Mouse (Mus musculus): ENCODE data around the gene Pde2a.

- TF ChIP-seq POLR2A (IDR thresholded peaks at IDR 0.05; ENCODE audit: low read depth, low read length) (no peak), CTCF (conservative IDR thresholded peaks at IDR 0.05 in 1 of 2, IDR thresholded peaks at IDR 0.05 in 1 of 2; ENCODE audit: low read depth in 2 of 2, low read length in 2 of 2) (no peak), HCFC1 (IDR thresholded peaks at IDR 0.05; ENCODE audit: low read depth, low read length) (no peak), ELF1 (IDR thresholded peaks at IDR 0.05; ENCODE audit: low read depth, low read length) (no peak), EP300 (IDR thresholded peaks at IDR 0.05; ENCODE audit: low read length) (no peak), NELFE (IDR thresholded peaks at IDR 0.05; ENCODE audit: low read depth, low read length) (no peak), MAZ (IDR thresholded peaks at IDR 0.05; ENCODE audit: low read depth, low read length) (no peak), UBTF (IDR thresholded peaks at IDR 0.05; ENCODE audit: low read depth, low read length) (no peak), KAT2A (IDR thresholded peaks at IDR 0.05; ENCODE audit: insufficient replicate concordance, low read length) (no peak), CHD2 (IDR thresholded peaks at IDR 0.05; ENCODE audit: low read length) (no peak), JUN (IDR thresholded peaks at IDR 0.05; ENCODE audit: insufficient read depth, low read depth, low read length) (no peak), ZNF384 (IDR thresholded peaks at IDR 0.05; ENCODE audit: low read depth, low read length) (no peak)
Measured at GRCm38 (mm10) chr7:101549266-101549665, 127.8 kb downstream of the Pde2a start.

All from CH12.LX (cell line).